Mouse (Mus musculus) retina, embryonic 14.5 days (tissue): ENCODE measurements at regions not wholly inside any gene's neighbourhood (a gene's known extent, or its start where the extent isn't known, plus 50 kb on each side); places are given as distances from the start of the nearest gene placed in this dataset.

Experiments
- DNase-seq: peaks from one replicate; pipeline ENCODE4 v3.0.0-alpha.2; 2015; ENCODE audit warnings: low spot score

DNA sequence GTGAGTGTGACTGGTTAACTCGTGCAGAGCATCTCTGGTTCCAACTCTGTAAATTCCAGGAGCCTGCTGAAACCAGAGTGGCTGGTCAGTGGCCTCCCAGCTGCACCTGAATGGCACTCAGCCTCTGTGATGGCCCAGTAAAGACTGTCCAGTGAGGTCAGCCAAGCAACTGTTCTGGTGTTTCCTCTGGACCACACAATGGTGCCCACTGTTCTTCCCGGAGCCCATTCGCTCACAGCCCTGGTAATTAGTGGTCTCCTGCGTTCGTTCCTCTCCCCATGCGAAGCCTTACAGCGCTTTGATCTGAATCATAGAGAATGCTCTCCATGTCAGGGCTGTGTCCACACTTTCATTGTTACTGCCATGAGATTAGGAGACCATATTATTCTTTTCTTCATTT lies 75.5 kb downstream of the Enkur start:
- peak; percentile 24 for DNase-seq

DNA sequence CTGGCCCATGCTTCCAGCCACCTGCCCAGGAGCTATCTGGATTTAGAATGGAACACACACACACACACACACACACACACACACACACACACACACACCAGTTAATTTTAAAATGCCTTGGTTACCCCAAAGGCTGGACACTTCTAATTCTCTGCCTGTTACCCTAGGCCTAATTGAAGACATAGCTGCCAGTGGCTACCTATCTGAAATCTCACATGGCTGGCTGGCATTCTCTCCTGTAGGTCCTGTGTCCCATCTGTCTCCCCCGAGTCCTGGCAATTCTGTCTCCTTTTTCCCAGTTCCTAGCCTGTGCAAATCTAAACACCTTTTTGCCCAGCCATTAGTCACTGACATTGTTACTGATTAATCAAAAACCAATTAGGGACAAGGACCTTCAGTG lies 78.6 kb downstream of the Enkur start:
- no peak for DNase-seq

DNA sequence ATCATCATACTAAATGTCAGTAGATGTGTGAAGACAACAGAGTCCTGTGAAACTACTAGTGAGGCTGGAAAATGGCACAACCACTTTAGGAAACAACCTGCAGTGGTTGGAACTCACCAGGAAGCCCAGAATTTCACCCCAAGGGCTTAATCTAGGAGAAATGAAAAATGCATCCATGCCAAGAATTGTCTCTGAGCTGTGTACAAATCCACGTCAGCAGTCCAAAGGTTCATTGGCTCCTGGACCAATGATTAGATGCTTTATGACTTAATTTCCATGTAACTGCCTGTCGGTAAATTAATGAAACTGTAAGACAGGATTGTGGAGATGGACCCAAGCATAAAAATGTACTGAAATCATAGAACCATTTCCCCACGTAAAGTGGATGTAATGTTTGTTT lies 82.7 kb downstream of the Enkur start:
- no peak for DNase-seq

DNA sequence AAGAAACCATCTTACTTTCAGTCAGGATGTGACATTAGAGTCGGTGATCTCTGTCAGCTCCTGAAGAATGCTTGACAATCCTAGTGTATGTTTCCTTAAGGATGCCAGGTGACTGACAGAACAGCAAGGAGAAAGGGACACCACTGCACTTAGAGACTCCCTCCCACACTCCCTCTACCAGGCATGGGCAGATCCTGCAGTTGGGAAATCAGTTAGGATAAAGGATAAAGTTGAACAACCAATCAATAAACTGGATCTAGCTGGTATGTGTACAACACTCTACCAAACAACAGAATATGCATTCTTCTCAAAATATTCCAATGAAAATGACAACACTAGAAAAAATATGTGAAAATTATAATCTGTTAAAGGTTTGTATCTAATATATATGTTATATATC lies 83.5 kb downstream of the Enkur start:
- no peak for DNase-seq

DNA sequence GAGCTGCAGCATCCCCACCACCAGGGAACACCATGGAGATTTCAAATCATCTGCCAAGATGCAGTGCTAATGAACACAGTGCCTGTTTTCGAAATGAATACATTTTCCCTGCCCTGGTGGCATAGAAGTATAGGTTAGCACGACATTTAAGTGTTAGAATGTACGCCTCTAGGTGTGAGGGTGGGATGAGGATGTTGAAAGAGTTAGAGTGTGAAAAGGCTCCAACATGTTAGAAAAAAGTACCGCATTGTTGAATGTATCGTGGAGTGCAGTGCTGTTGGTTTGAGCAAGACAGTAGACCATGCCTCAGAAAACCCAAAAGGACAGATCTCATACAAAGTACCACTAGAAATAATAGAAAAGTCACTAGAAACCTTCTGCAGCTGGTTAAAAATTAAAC lies 88.3 kb downstream of the Enkur start:
- no peak for DNase-seq

DNA sequence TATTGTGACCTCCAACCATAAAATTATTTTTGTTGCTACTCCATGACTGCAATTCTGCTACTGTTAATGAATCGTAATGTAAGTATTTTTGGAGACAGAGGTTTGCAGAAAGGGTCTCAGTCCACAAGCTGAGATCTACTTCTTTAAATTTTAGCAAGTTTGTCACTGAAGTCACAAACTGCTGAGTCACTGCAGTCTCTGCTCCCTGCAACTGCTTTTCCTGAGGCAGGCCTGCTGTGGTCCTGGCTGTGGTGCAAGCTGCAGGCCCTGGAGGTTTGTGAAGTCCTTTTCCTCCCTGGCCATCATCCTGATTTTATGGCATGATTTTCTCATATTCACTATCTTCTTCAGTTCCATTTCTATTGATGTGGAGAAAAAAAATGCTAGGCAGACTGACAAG lies 93.6 kb downstream of the Enkur start:
- DNase-seq: no peak

DNA sequence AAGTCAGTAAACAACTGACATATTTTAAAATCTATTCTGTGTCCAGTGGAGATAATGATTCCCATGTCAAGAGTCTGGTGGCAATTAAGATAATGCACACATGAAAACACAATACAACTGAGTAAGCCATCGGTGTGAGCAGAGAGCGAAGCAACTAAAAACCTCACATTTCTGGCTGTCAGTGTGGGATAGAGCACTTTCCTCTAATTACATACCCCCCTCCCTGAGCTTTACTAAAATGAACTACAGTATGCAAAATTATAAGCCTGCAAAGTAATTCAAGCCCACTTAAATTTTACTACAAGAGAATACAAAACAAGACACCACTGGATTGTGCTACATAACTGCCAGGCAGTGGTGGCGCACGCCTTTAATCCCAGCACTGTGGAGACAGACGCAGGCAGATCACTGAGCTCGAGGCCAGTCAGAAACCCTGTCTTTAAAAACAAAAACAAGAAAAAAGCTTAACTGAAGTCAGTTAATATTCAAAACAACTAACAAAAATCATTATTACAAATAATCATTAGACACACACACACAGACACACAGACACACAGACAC lies 104.8 kb downstream of the Enkur start:
- DNase-seq: no peak

DNA sequence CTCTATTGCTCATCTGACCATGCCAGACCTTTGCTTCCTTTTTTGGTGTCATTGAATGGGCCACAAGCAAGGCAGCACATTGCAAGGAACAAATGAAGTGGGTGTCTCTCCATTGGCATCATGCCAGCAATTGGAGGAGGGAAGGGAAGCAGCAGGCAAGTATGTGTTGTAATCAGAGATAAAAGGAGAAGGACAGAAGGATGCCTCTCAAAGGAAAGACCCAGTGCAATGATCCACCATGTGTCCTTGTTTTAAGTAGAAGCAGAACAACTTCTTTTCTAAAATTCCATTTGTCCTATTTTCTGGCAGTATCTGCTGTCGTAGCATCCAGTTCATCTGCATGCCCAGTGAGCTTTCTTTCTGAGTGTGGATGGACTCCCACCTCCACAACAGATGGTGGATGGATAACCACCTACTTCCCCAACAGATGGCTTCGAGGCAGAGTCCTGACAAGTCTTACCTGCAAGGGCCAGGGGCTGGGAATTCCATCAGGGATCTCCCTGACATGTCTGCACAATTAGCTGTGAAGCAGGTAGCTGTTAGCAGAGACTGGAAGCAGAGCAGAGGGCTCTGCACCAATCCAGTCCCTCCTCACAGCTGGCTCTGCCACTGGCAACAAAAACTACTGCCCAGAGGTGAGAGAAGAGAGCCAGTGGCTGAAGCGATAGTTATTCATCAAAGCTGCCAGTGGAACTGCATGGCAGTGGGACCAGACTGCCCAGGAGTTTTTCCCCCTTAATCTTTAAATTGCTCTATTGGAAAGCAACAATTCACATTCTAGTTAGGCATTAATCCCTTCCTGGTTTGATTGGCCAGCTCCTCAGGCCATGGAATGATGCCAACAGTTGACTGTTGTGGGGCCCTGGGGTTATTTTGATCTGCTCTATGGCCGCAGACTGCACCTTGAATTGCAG lies 113.8 kb downstream of the Enkur start:
- DNase-seq: no peak

DNA sequence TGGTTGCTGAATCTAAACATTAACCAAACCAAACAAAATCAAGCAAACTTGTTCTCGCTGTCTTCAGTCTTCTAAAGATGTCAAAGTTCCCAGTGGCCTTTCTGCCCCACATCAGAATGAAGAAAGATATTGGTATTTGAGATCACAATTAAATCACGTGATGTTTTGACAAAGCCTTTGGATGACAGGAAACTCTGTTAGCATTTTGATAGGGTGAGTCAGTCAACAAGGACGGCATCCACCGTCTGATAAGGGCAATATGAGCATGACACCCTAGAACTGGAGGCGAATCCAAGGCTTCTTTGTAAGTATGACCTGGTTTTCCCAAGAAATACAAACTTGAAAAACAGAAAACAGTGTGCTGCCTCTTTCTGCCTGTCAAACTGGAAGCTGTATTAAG lies 116.8 kb upstream of the Arhgap21 start:
- no peak for DNase-seq

DNA sequence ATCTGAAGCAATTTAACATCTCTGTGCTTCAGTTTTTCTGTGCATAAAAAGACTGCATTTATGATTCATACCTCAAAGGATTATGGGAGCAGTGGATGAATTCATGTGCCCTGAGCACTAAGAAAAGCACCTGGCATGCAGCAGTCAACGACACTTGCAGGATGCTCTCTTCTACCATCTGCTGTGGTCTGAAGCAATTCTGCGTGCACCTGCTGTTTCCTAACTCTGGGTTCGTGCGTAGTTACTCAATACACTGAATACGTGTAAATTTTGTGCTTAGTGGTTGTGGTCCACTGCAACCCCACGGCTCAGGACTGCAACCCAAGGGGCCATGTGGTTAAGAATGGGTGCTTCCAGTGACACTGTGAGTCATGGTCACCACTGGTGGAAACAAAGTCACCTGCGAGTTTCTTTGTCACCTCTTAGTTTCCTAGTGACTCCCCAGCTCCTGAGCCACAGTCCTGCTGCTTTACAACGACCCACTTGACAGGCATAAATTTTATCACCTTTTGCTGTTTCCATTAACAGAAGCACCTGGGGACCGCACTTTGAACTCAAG lies 98.7 kb upstream of the Arhgap21 start:
- DNase-seq: no peak

DNA sequence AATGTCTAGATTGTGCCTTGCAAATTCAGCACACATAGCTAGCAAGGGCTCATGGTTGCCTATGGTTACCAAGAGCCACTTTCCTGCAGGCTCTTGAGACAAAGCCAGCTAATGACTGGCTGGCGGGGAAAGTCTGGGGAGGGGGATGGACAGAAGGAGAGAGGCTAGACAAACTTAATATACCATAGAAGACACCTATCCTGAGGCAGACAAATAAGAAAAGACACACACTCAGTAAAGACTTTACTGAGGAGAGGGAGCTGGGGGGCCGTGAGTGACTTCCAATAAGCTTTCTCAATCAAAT lies 91.6 kb upstream of the Arhgap21 start:
- no peak for DNase-seq

DNA sequence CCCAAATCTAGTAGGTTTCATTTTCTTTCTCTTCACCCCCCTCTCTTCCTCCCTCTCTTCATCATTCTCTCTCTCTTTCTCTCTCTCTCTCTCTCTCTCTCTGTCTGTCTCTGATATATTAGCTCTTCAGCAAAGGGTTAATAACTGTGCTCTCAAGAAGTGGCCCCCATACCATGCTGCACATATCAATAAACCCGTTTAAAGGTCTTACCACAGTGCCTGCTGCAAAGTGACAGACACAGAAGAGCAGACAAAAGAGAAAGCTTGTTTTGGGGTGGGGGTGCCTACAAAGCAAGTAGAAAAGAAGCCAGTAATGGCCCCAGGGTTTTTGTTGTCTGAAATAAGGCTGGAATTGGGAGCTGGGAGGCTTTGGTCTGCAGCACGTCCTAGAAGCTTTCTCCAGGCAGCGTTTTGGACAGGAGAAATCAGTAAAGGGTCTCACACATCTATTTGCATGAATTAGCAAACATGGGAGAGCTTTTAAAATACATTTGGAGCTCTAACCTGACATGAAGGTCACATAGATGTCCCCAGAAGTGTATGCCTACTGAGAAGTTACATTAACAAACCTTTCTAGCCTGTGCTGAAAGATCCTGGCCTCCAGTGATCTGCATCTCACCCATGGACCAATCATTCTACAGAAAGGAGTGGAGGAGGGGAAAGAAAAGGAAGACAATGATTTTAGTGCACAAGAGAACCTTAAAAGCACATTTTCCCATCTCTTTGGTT lies 91.1 kb upstream of the Arhgap21 start:
- DNase-seq: no peak

DNA sequence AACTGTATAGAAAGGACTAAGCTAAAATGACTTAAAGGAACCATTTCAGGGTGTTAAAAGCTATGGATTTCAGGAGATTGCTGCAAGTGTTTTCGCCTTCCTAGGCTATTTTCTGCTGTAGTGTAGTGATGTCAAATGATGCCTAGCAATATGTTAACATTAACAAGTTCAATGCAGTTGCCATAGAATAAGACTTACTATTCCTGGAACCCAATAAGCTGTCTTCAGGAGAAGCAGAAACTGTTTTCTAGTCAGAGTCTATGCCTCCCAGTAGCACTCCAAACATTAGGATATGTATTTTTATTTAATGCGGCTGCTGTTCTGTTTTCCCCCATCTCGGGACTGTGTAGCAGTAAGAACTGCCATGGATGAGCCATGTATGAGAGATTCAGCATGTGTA lies 90.3 kb upstream of the Arhgap21 start:
- DNase-seq: no peak

DNA sequence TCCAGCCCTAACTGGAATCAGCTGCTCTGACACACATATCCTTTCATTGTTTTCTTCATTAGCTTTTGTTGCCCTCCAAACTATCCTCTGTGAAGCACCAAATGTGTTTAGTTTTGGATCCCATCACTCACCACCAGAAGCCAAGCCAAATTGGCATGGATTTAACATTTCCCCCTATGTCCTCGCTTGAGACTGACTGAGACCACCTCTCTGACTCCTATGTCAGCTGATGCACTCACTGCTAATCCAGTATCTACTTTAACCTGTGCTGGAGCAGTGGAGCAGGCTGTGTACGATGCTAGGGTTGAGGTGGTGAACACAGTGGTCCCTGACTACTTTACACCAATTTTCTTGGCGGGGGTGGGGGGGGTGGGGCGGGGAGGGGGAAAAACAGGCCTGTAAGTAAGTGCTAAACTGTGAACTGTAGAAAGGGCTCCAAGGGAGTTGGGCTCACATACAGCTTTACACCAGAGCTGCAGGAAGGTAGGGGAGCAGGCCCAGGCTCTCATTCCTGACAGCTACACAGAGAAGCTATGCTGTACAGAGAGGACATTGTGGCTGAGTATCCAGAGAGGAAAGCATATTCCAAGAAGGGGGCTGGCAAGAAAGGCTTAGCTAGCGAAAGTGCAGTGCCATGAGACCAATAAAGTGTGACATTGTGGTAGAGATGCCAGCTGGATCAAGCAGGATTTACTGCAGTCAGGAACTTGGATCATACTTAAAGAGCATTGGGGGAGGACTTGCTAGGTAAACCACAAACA lies 87.9 kb upstream of the Arhgap21 start:
- no peak for DNase-seq

DNA sequence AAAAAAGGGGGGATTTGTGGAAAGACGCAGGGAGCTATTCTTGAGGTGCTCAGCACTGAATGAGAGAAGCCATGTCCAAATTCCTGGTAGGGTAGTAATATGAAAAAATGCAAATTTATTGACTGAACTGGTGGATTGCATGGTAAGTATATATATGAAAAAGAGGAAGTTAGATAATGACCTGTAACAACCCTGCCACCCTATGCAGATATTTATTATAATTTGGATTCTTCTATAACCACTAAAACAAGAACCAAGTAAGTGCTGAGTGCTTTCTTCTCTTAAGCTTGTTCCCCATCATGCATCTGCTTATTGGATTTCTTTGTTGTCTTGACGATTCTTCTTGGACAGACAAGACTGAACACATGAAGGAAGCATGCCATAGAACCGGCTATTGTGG lies 86.7 kb upstream of the Arhgap21 start:
- no peak for DNase-seq

DNA sequence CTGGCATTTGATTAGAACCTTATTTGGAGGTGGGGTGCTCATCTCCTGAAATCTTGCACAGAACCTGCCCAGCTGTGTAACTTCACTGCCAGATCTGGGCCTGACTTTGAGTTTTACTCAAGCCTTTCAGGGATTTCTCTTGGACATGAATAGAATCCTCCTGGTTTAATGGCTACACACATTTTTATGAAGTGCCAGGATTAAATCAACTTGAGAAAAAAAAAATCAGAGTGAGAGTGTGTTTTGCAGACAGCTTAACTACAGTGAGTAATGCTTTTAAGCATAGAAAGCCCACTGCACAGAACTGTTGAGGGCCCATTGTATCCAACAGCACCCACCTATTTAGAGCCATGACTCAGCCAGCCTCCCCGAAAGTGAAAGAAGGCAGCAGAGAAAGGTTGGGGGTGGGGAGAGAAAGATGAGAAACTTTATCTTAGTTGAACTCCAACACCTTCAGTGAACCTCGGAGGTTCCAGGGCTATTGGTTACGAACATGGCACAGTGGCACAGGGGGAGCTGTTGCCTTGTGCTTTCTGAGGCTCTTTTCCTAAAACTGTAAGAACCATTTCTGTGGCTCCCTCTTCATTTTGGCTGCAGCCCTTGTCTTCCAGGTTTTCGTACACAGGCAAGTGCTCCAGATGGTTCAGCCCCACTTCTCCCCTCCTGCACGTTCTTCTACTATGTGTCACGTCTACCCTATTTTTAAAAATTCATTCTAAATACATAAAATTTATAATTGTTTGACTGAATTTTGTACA lies 85.8 kb upstream of the Arhgap21 start:
- DNase-seq: no peak

DNA sequence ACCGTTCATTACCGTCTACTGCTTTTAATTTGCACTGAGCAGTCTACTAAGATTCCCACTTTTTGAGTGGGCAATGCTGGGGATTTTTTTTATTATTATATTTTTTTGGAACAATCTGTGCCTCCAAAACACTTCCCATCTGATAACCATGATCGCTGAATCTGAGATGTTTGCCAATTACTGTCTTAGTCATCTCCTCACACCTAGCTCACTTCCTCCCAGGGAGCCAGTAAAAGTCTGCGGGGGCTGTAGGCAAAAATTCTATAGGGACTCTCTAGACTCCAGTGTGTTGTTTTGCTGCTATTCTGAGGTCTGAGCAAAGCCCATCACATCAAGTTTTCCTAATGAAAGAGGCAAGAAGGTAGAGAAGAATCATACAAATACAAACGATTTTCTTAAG lies 84.9 kb upstream of the Arhgap21 start:
- no peak for DNase-seq

DNA sequence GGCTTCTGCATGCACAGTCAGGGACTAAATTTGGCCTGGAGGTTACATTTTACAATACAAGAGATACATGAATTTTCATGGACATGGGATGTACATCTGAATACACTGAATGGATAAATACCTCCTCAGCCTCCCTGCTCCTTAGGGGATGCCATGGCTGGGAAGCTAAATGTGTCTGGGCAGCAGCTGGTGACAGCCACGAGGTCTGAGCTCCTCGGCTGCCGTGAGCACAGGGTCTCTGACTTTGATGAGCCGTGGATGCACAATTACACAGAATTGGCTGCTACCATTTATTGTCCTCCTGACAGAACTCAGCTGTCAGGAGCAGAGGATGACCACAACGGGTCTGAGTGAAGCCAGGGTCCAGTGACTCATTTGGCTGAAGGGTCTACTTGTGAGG lies 80.3 kb upstream of the Arhgap21 start:
- DNase-seq: peak; percentile 53

DNA sequence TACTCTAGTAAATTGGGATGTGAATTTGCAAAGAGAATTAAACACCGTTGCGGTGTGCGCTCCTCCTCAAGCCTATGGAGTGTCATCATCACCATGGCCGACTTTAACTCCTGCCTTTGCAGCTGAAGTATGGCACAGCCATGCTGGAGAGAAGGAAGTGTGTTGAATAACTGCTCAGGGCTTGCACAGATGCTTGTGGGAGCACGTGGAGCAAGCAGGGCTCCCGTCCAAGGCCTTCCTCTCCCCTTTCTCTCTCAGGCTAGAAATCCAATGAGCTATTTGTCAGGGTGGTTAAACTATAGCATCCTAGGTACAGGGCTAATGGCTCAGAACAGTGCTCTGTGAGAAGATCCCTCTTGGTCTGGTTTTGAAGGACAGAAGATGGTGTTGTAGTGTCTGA lies 79.5 kb upstream of the Arhgap21 start:
- no peak for DNase-seq

DNA sequence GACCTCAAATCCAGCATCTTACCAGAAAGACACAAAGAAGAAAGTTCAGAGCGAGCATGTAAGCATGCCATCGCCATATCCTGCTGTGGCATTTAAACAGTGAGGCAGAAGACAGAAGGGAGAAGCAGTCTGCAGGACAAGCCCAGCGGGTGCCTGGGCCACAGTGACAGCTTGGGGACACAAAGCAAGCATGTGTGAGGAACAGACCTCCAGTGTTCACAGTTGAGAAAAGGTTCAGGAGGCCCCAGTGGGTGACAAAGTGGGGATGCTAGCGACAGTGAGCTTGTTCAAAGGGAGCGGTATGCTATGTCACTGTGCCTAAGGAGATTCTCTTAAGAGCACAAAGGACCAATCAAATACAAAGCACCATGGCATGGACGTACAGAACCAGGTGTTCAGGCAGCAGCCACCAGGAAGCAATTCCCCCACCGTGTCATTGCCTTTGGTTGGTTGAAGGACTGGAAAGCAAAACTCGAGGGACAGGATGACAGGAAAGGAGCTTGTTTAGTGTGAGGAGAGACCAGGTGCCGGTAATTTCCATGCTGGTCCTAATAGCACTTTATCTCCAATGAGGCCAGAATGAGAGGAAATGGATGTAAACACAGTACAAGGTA lies 77.9 kb upstream of the Arhgap21 start:
- peak; percentile 61 for DNase-seq

DNA sequence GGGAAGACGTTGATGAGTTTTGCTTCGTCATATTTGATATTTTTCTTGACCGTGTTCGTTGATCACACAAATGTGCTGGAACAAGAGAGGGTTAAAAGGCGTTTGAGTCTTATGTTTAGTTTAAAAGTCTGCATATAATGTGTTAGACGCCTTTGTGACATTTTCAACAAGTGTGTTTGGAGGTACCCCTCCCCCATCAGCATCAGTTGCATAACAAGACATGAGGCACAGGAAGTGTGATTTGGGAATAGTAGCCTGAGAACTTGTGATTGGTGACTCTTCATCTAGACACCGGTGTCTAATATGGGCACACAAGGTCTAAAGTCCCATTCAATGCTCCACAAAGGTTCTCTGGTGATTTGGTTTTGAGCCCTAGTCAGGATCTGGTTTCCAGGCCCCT lies 76.1 kb upstream of the Arhgap21 start:
- peak; percentile 15 for DNase-seq
